Mouse (Mus musculus) heart, embryonic 15.5 days (tissue): ENCODE measurements at regions not wholly inside any gene's neighbourhood (a gene's known extent, or its start where the extent isn't known, plus 50 kb on each side); places are given as distances from the start of the nearest gene placed in this dataset.

Experiments used
- ATAC-seq: fragments of 200-750 bp; cut with Nextera tagmentation; replicated peaks from 2 replicates; pipeline ENCODE4 v1.8.0; 2017; ENCODE audit warnings: low read depth, moderate TSS enrichment; ENCODE audit not compliant: insufficient number of reproducible peaks, insufficient read depth, low FRiP score
- H3K27ac ChIP-seq: fragments of 300-500 bp; sonication (generic); 2 replicates; pipeline ENCODE4 v1.5.1; 2015; ENCODE audit warnings: mild to moderate bottlenecking, inconsistent platforms
- H3K27me3 ChIP-seq: fragments of 300-500 bp; sonication (generic); 2 replicates; pipeline ENCODE4 v1.6.1; 2015; ENCODE audit warnings: inconsistent platforms
- H3K36me3 ChIP-seq: fragments of 300-500 bp; sonication (generic); 2 replicates; pipeline ENCODE4 v1.6.1; 2015; ENCODE audit warnings: mild to moderate bottlenecking, inconsistent platforms
- H3K4me1 ChIP-seq: fragments of 300-500 bp; sonication (generic); replicated peaks from 2 replicates; pipeline ENCODE4 v1.6.1; 2015; ENCODE audit warnings: inconsistent platforms
- H3K4me2 ChIP-seq: fragments of 300-500 bp; sonication (generic); 2 replicates; pipeline ENCODE4 v1.6.1; 2015; ENCODE audit warnings: inconsistent platforms, mild to moderate bottlenecking, moderate library complexity
- H3K4me3 ChIP-seq: fragments of 300-500 bp; sonication (generic); 2 replicates; pipeline ENCODE4 v1.5.1; 2015; ENCODE audit warnings: mild to moderate bottlenecking, inconsistent platforms
- H3K9ac ChIP-seq: fragments of 300-500 bp; sonication (generic); 2 replicates; pipeline ENCODE4 v1.6.1; 2015; ENCODE audit warnings: mild to moderate bottlenecking, inconsistent platforms
- H3K9me3 ChIP-seq: fragments of 300-500 bp; sonication (generic); replicated peaks from 2 replicates; pipeline ENCODE4 v1.6.1; 2016; ENCODE audit warnings: inconsistent platforms
- WGBS: fragments of 180-500 bp; shearing (Covaris S2); methylation state at CpG from one replicate; pipeline ENCODE4 v1.1.7; 2015; ENCODE audit warnings: mixed read lengths; 5-methylcytosine and 5-hydroxymethylcytosine counted together

- Histone ChIP-seq H3K9ac (no peak overlapping the region), H3K36me3 (no peaks in the 10 kb centered on the region), H3K27me3 (no peaks in the 10 kb centered on the region), H3K4me3 (no peak overlapping the region), H3K27ac (no peak overlapping the region), H3K9me3 (no peaks in the 10 kb centered on the region), H3K4me2 (no peak overlapping the region), H3K4me1 (no peaks in the 10 kb centered on the region)
- 75% methylated on average over 2 of the region's 2 CpGs for WGBS
- no peak for ATAC-seq
Observed at GRCm38 (mm10) chr13:39566491-39566890, 605.8 kb upstream of the Slc35b3 start.

GRCm38 (mm10) chr13:39537724-39538440, 577.2 kb upstream of the Slc35b3 start:
- Histone ChIP-seq H3K4me2 (no peak overlapping the region), H3K9me3 (no peaks in the 10 kb centered on the region), H3K27me3 (no peaks in the 10 kb centered on the region), H3K4me1 (no peaks in the 10 kb centered on the region), H3K36me3 (no peaks in the 10 kb centered on the region), H3K4me3 (no peak overlapping the region), H3K27ac (no peak overlapping the region), H3K9ac (no peak overlapping the region)
- WGBS: 48% methylated on average over 14 of the region's 14 CpGs
- ATAC-seq: no peak

GRCm38 (mm10) chr13:39526469-39526868, 565.8 kb upstream of the Slc35b3 start:
- H3K36me3 ChIP-seq: no peaks in the 10 kb centered on the region
- H3K4me3 ChIP-seq: no peak overlapping the region
- H3K4me2 ChIP-seq: no peak overlapping the region
- 86% methylated on average over 1 of the region's 1 CpGs for WGBS
- no peaks in the 10 kb centered on the region for H3K4me1 ChIP-seq
- no peak overlapping the region for H3K9ac ChIP-seq
- H3K27ac ChIP-seq: no peak overlapping the region
- H3K9me3 ChIP-seq: no peaks in the 10 kb centered on the region
- no peaks in the 10 kb centered on the region for H3K27me3 ChIP-seq
- no peak for ATAC-seq

- H3K36me3 ChIP-seq: no peaks in the 10 kb centered on the region
- 76% methylated on average over 9 of the region's 9 CpGs for WGBS
- H3K4me3 ChIP-seq: no peak overlapping the region
- ATAC-seq: no peak
- no peak overlapping the region for H3K4me2 ChIP-seq
- H3K9ac ChIP-seq: no peak overlapping the region
- H3K9me3 ChIP-seq: no peaks in the 10 kb centered on the region
- H3K4me1 ChIP-seq: no peaks in the 10 kb centered on the region
- H3K27me3 ChIP-seq: no peaks in the 10 kb centered on the region
- H3K27ac ChIP-seq: no peak overlapping the region
Observed at GRCm38 (mm10) chr13:39523856-39524301, 563.2 kb upstream of the Slc35b3 start.

- Histone ChIP-seq H3K36me3 (no peaks in the 10 kb centered on the region), H3K4me1 (no peaks in the 10 kb centered on the region), H3K4me3 (no peak overlapping the region), H3K4me2 (no peak overlapping the region), H3K27ac (no peak overlapping the region), H3K9me3 (no peaks in the 10 kb centered on the region), H3K9ac (no peak overlapping the region), H3K27me3 (no peaks in the 10 kb centered on the region)
- no peak for ATAC-seq
- WGBS: 68% methylated on average over 5 of the region's 5 CpGs
Observed at GRCm38 (mm10) chr13:39523246-39523850, 562.7 kb upstream of the Slc35b3 start.

GRCm38 (mm10) chr13:39520846-39521245, 560.2 kb upstream of the Slc35b3 start:
- no peak for ATAC-seq
- H3K9me3 ChIP-seq: no peaks in the 10 kb centered on the region
- no peaks in the 10 kb centered on the region for H3K27me3 ChIP-seq
- WGBS: 85% methylated on average over 9 of the region's 9 CpGs
- no peak overlapping the region for H3K4me3 ChIP-seq
- no peaks in the 10 kb centered on the region for H3K4me1 ChIP-seq
- H3K4me2 ChIP-seq: no peak overlapping the region
- no peak overlapping the region for H3K27ac ChIP-seq
- H3K36me3 ChIP-seq: no peaks in the 10 kb centered on the region
- no peak overlapping the region for H3K9ac ChIP-seq

GRCm38 (mm10) chr13:39516106-39516505, 555.4 kb upstream of the Slc35b3 start:
- Histone ChIP-seq H3K27ac (no peak overlapping the region), H3K36me3 (no peaks in the 10 kb centered on the region), H3K27me3 (no peaks in the 10 kb centered on the region), H3K4me2 (no peak overlapping the region), H3K9me3 (no peaks in the 10 kb centered on the region), H3K4me1 (no peaks in the 10 kb centered on the region), H3K9ac (no peak overlapping the region), H3K4me3 (no peak overlapping the region)
- no peak for ATAC-seq
- WGBS: 67% methylated on average over 8 of the region's 8 CpGs

GRCm38 (mm10) chr13:39489806-39490205, 529.1 kb upstream of the Slc35b3 start:
- 65% methylated on average over 7 of the region's 7 CpGs for WGBS
- Histone ChIP-seq H3K4me2 (no peak overlapping the region), H3K36me3 (no peaks in the 10 kb centered on the region), H3K27me3 (no peaks in the 10 kb centered on the region), H3K9me3 (no peaks in the 10 kb centered on the region), H3K9ac (no peak overlapping the region), H3K4me1 (no peaks in the 10 kb centered on the region), H3K27ac (no peak overlapping the region), H3K4me3 (no peak overlapping the region)
- no peak for ATAC-seq

- Histone ChIP-seq H3K4me2 (no peak overlapping the region), H3K27me3 (no peaks in the 10 kb centered on the region), H3K9me3 (no peaks in the 10 kb centered on the region), H3K27ac (no peak overlapping the region), H3K36me3 (no peaks in the 10 kb centered on the region), H3K9ac (no peak overlapping the region), H3K4me3 (no peak overlapping the region), H3K4me1 (no peaks in the 10 kb centered on the region)
- WGBS: 32% methylated on average over 6 of the region's 6 CpGs
- no peak for ATAC-seq
Observed at GRCm38 (mm10) chr13:39472621-39473020, 511.9 kb upstream of the Slc35b3 start.

- Histone ChIP-seq H3K27ac (no peak overlapping the region), H3K27me3 (no peaks in the 10 kb centered on the region), H3K9ac (no peak overlapping the region), H3K9me3 (no peaks in the 10 kb centered on the region), H3K4me2 (no peak overlapping the region), H3K4me3 (no peak overlapping the region), H3K4me1 (no peaks in the 10 kb centered on the region), H3K36me3 (no peaks in the 10 kb centered on the region)
- no peak for ATAC-seq
- 92% methylated on average over 13 of the region's 13 CpGs for WGBS
Observed at GRCm38 (mm10) chr13:39441799-39442198, 481.1 kb upstream of the Slc35b3 start.

GRCm38 (mm10) chr13:39440907-39441306, 480.2 kb upstream of the Slc35b3 start:
- Histone ChIP-seq H3K4me1 (no peaks in the 10 kb centered on the region), H3K27ac (no peak overlapping the region), H3K36me3 (no peaks in the 10 kb centered on the region), H3K9me3 (no peaks in the 10 kb centered on the region), H3K9ac (no peak overlapping the region), H3K4me3 (no peak overlapping the region), H3K27me3 (no peaks in the 10 kb centered on the region), H3K4me2 (no peak overlapping the region)
- WGBS: 21% methylated on average over 8 of the region's 8 CpGs
- ATAC-seq: no peak

- Histone ChIP-seq H3K36me3 (no peaks in the 10 kb centered on the region), H3K27me3 (no peaks in the 10 kb centered on the region), H3K4me1 (no peaks in the 10 kb centered on the region), H3K4me2 (no peak overlapping the region), H3K9ac (no peak overlapping the region), H3K9me3 (no peaks in the 10 kb centered on the region), H3K4me3 (no peak overlapping the region), H3K27ac (no peak overlapping the region)
- 83% methylated on average over 10 of the region's 10 CpGs for WGBS
- no peak for ATAC-seq
Observed at GRCm38 (mm10) chr13:39440336-39440735, 479.7 kb upstream of the Slc35b3 start.
